Mouse (Mus musculus): ENCODE results near the gene Mcemp1.

Gene Mcemp1

GRCm38 (mm10) chr8:3665507-3665906 is at the start of gene Mcemp1:
Gene Mcemp1, plus strand, starts transcription at chr8:3665754.
- no peak for DNase-seq (ENCODE audit: extremely low spot score)

DNA sequence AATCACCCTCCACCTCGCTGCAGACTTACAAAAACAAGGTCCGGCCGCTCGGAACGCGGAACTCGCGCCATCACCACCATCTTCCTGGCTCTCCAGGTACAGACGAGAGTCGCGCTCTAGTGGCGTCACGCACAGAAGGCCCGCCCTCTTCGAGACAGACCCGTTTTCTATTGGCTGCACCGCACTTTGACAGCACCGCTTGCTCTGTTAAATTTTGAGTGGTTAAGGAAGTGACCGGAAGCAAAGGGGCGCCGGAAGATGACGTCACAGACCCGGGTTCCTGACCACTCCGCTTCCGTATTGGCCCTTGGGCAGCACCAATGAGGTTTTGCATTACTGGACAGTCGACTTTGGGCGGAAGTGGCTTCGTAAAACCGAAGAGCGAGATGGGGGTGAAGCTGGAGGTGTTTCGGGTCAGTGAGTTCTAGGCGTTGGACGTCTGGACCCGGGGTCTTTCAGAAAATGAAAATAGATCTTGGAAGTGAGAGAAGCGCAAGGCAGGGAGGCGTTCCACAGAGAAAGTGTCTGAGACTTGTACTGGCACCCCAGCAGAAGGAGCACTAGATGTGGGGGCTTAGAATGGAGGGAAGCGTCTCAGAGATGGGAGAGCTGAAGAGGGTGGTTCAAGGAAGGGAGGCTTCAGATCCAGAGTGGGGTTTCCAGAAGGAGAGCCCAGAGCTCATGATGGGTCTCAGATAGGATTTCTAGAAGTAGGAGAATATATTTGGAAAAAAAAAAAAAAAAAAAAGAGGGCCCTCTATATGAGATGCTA is 44.2 kb upstream of the Mcemp1 start, which contains the start of the genes Xab2 and Pet100:
Gene Xab2, minus strand, starts transcription at position 118 of the 772 bp plus-strand sequence.
Gene Pet100, plus strand, starts transcription at position 350 of the 772 bp plus-strand sequence.
- DNase-seq (ENCODE audit: extremely low spot score), result peak; percentile 100

- no peak for DNase-seq (ENCODE audit: extremely low spot score)
These were observed 43.4 kb upstream of the Mcemp1 start for GRCm38 (mm10) chr8:3622119-3622518.

DNA sequence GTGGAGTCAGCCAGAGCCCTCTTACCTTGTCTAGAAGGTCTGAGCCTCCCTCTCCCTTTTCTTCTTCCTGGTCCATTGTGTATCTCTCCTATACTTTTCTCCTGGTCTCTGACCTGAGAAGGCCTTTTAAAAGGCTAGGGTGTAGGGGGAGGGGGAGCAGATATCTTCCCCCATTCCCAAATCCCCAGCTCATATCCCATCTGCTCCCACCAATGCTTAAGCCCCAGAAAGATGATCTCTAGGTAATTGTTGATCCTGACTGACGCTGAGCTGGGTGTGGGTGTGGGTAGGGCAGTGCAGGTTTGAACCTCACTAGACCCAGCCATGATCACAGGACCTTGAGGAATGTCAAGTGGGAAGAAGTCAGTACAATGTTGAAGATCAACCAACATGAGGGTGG is 40.1 kb upstream of the Mcemp1 start, which contains the start of gene Pcp2:
Gene Pcp2, minus strand, starts transcription at position 101 of the 400 bp plus-strand sequence.
- no peak for DNase-seq (ENCODE audit: extremely low spot score)

DNA sequence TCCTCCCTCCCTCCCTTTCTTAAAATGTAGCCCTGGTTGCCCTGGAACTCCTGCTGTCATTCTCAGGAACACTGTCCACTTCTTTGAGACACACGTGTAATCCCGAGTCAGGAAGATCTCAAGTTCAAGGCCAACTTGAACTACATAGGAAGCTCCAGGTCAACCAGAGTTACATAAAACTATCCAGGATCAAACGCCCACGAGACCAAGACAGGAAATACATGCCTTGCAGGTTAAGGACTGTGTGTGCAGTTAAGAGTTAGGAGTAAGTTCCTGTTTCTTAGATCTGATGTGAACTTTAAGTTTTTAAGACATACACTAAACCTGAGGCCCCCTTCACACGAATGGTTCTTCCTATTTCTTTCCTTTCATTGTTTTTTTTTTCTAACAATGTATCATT is 38.6 kb upstream of the Mcemp1 start:
- no peak for DNase-seq (ENCODE audit: extremely low spot score)

DNA sequence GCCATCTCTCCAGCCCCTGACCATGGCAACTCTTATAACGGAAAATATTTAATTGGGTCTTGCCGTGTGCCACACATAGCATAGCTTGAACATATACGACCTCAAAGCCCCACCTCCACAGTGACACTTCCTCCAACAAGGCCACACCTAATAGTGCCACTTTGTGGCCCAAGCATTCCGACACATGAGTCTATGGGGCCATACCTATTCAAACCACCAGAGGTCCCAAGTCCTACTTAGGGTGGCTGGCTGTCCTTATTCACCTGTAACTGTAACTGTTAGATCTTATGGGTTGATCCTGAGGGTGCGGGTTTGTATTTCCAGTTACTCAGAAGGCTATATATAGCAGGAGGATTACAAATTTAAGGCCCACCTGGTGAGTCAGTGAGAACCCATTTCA is 37.5 kb upstream of the Mcemp1 start:
- no peak for DNase-seq (ENCODE audit: extremely low spot score)

- DNase-seq (ENCODE audit: extremely low spot score), result peak; percentile 69
These were observed 34.7 kb upstream of the Mcemp1 start, which contains the start of gene Stxbp2 for GRCm38 (mm10) chr8:3630647-3631477. Gene Stxbp2, plus strand, starts transcription at chr8:3630955.

- no peak for DNase-seq (ENCODE audit: extremely low spot score)
These were observed 34.1 kb upstream of the Mcemp1 start for GRCm38 (mm10) chr8:3631478-3631875.

DNA sequence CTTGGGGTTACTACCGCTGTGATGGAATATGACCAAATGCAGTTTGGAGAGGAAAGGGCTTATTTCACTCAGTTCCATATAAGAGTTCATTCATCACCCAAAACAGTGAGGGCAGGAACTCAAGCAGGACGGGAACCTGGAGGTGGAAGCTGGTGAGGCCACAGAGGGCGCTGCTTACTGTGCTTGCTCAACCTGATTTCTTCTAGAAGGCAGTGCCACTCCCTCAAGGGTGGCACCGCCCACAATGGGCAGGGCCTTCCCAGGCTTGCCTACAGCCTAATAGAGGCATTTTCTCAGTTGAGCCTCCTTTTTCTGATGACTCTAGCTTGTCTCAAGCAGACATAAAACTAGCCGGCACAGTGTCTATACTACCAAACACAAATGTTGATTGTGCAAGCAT is 19.8 kb upstream of the Mcemp1 start:
- no peak for DNase-seq (ENCODE audit: extremely low spot score)

DNA sequence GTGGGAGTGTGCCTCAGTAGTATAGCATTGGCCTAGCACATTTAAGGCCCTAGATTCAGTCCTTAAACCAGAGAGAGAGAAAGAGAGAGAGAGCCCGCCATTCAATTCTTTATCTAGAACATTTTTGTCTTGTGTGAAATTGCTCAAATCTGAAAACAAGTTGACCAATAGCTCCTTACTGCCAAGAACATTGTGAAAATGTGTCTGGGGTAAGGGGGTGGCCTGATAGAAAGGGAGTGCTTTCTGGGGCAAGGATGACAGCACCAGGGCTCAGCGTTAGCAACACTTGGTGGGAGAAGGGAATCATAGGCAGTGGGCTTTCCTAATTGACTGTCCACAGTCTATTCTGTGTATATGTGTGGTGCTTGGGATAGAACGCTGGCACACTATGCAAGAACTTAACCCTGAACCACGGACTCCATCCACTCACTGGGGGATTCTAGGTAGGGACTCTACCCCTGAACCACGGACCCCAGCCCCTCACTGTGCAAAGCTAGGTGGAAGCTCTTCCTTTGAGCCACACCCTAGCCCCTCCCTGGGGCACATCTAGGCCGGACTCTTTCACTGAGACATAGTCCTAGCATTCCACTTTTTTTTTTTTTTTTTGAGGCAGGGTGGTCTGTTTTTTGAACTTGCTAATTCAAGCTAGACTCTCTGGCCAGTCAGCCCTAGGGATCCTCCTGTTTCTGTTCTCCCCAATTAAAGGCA is 18.6 kb upstream of the Mcemp1 start:
- no peak for DNase-seq (ENCODE audit: extremely low spot score)

- no peak for DNase-seq (ENCODE audit: extremely low spot score)
These were observed 18.0 kb upstream of the Mcemp1 start for GRCm38 (mm10) chr8:3647561-3647960.

- no peak for DNase-seq (ENCODE audit: extremely low spot score)
These were observed 17.3 kb upstream of the Mcemp1 start for GRCm38 (mm10) chr8:3648268-3648667.

- DNase-seq (ENCODE audit: extremely low spot score), result peak; percentile 28
These were observed 16.6 kb upstream of the Mcemp1 start for GRCm38 (mm10) chr8:3648990-3649389.

DNA sequence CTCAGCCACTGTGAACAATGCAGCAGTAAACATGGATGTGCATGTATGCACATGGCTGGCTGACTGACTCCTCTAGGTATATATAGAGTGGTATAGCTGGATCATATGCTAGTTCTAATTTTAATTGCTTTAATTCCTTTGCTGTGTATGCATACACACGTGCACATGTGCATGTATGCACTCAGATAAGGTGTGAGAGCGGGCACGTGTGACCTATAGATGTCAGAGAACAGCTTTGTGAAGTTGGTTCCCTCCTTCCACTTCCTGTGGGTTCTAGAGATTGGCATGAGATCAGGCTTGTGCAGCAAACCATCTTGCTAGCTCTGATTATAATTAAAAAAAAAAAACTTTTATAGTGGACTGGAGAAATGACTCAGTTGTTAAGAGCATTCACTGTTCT is 12.7 kb upstream of the Mcemp1 start:
- no peak for DNase-seq (ENCODE audit: extremely low spot score)

- no peak for DNase-seq (ENCODE audit: extremely low spot score)
These were observed 10.6 kb upstream of the Mcemp1 start for GRCm38 (mm10) chr8:3654726-3655508.

DNA sequence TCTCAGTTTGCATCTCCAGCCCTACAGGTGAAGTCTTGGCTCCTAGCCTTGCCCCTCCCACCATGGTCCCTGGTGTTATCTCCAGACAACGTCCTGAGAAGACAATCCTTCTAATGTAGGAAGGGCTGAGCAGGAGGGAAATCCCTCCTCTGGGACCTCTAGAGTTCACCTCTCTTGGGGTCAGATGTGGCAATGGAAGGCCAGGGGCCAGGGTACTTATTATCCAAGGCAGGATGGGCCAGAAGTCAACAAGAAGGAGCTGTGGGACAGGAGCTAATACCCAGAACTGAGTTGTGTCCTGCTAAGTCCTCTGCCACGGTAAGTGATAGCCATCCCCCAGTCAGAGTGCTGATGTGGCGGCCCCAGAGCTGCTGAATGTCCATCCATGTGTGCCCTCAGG is 10.0 kb upstream of the Mcemp1 start, which contains the start of gene Retn:
Gene Retn, plus strand, starts transcription at position 245 of the 400 bp plus-strand sequence.
- DNase-seq (ENCODE audit: extremely low spot score), result no peak

DNA sequence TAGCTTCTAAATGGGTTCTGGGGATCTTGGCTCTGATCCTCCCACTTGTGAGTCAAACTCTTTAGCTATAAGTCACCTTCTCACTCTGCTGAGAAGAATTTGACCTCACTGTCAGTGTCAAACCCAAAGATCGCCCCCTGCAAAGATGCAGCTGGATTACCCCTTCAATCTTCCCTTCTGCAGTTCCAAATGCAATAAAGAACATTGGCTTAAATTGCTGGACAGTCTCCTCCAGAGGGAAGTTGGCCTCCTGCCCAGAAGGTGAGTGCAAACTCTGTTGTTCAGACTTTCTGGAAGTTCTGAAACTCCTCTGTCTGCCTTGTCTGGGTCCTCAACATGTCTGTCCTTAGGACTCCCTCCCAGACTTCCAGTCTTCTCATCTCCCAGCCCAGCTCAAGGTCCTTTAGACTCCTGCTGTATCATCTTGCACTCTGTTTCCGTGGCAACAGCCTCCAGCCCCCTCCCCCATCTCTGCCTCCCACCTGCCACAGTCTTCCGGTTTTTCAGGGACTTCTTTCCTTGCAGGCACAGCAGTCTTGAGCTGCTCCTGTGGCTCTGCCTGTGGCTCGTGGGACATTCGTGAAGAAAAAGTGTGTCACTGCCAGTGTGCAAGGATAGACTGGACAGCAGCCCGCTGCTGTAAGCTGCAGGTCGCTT is 8.7 kb upstream of the Mcemp1 start:
- DNase-seq (ENCODE audit: extremely low spot score), result peak; percentile 37

DNA sequence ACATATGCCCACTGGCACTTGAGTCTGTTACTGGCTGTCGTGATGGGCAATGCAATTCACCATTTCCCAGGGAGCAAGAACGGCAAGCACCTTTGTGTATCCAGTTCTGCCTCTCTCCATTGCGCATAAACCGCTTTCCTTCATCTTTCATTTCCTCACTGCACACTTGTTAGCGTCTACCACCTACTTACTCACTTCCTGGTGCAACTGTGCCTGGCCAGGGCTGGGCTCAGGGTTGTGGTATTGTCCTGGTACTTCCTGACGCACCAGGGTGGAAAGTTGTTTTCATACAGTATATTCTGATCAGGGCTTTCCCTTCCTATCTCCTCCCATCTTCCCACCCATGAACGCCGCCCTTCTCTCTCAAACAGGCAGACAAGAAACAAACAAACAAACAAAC is 4.7 kb upstream of the Mcemp1 start:
- no peak for DNase-seq (ENCODE audit: extremely low spot score)

DNA sequence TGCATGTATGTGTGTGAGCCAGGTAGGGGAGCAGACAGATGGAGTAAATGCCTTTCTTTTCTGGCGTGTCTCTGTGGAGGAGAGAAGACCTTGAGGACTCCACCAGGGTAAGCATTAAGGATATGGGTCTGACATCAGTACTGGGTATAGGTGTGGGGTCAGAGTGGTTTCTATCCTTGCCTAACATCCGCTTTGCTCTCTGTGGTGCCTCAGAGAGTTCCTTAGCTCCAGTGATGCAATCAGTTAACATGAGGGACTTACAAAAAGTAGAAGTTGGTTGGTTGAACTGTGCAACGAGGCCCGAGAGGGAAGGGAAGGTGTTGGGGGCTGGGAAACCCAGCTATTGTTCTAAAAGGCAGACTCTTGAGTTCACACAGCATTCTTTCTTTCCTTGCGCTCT is 1.1 kb upstream of the Mcemp1 start:
- DNase-seq (ENCODE audit: extremely low spot score), result no peak

- DNase-seq (ENCODE audit: extremely low spot score), result no peak
These were observed 4.8 kb downstream of the Mcemp1 start for GRCm38 (mm10) chr8:3670388-3670787.

All from embryo, embryonic 9.5 days (tissue).